Mouse (Mus musculus): ENCODE data around the gene Col23a1. TPM values are rescaled to one million over a fixed set of nuclear protein-coding genes. Genes with fewer than 3 reads are reported as not detected.

Col23a1 gene
- polyA plus RNA-seq, 1 experiment from 2014 or later, result 13.3 TPM

DNA sequence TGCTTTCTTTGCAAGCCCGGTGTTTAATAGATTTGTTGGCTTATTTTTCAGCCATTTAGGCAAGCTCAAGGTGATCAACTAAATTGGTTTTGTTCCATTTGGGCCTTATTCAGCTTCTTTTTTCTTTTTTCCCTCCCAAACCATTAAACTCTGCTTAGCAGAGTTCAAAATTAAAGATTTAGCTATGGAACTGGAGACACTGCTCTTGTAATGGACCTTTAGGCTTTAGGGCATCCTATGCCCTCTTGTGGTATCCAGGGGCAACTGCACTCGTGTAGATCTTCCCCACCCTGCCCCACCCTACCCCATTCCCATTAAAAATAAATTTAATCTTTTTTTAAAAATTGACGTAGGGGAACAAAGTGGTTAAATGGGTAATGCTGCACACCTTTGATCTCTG lies 24.4 kb upstream of the Col23a1 start:
- 48% methylated on average over 3 of the region's 3 CpGs for whole genome bisulfite sequencing
- Histone ChIP-seq H3K9ac (ENCODE audit: low read length) (no peak overlapping the region; the same call in 1 of the 2 replicates), H3K4me1 (ENCODE audit: control insufficient read depth in 2 of 2, insufficient read depth in 2 of 2, low read length in 2 of 2) (peaks cover 7 to 22% of the 10 kb centered on the region in 2 experiments; a peak in 3 of 4 replicates), H3K9me3 (ENCODE audit: control insufficient read depth, low read length) (no peaks in the 10 kb centered on the region), H3K4me2 (ENCODE audit: low read length) (peak overlapping the region; percentile 74), H3K36me3 (ENCODE audit: control insufficient read depth, insufficient read depth, low read length) (peaks cover 29% of the 10 kb centered on the region), H3K4me3 (ENCODE audit: control insufficient read depth in 1 of 2, insufficient read depth in 1 of 2, low read depth in 1 of 2, low read length in 2 of 2) (peak overlapping the region in 1 of 2 experiments; percentile 95; a peak in 1 of 4 replicates), H3K27me3 (ENCODE audit: control insufficient read depth, insufficient read depth, low read length) (no peaks in the 10 kb centered on the region), H3K27ac (replicated peaks in 1 of 2; ENCODE audit: control insufficient read depth in 1 of 2, insufficient read depth in 1 of 2, low read depth in 2 of 2, low read length in 2 of 2) (no peak overlapping the region)
- no peak for ATAC-seq (ENCODE audit: insufficient number of reproducible peaks, insufficient read depth, low FRiP score, low read depth)

DNA sequence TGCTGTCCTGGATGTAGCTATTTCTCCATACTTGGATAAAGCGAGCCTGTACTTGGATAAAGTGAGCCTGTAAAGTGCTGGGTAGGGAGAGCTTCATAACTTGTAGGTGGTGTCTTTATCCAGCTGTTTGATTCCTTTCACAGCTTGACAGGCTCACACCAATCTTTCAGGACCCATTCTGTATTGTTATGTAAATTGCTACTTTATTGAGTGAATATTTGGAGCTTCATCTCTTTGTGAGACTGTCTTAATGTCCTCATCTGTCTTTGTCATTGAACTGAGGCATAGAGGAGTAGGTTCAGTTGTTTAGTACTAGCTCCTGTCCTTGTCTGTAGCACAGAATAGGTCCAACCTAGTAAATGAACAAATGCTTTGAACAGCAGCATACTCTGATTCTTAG lies 15.3 kb upstream of the Col23a1 start:
- WGBS, result 94% methylated on average over 1 of the region's 1 CpGs
- Histone ChIP-seq H3K27ac (replicated peaks in 1 of 2; ENCODE audit: control insufficient read depth in 1 of 2, insufficient read depth in 1 of 2, low read depth in 2 of 2, low read length in 2 of 2) (no peak overlapping the region), H3K27me3 (ENCODE audit: control insufficient read depth, insufficient read depth, low read length) (no peaks in the 10 kb centered on the region)

DNA sequence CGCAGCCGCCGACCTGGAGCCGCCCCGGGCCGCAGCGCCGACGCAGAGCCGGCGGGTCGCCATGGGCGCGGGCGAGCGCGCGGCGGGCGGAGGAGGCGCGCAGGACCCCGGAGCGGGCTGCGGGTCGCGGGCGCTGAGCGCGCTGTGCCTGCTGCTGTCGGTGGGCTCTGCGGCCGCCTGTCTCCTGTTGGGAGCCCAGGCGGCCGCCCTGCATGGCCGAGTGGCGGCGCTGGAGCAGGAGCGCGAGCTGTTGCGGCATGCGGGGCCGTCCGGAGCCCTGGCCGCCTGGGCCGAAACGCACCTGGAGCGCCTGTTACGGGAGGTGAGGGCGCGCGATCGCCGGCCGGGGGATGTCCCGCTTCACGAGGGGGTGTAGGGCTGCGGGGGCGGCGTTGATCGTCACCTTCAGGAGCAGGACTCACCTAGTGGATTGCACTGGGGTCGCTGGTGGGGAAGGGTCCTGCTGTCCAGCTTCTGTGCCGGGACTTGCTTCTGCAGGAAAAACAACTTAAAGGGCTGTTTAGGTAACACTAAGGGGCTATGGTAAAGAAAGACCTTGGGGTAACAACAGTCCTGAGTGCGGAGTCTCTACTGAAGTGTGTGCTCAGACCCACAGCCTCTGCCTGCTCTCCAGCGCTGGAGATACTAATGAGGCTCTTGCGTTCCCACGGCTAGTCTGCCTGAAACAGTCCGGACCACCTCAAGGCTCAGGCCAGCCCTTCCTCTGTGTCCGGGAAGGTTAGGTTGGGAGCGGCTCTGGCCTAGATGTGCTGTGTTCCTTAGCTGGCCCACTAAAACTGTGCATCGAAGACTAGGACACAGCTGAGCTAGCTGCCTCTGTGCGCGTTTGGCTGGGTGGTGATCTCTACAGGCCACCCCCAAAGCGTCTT lies 591 bp downstream of the Col23a1 start:
- peak overlapping the region in 1 of 2 experiments; percentile 55; a peak in 2 of 4 replicates for H3K27ac ChIP-seq (replicated peaks in 1 of 2; ENCODE audit: control insufficient read depth in 1 of 2, insufficient read depth in 1 of 2, low read depth in 2 of 2, low read length in 2 of 2)
- H3K4me3 ChIP-seq (ENCODE audit: control insufficient read depth in 1 of 2, insufficient read depth in 1 of 2, low read depth in 1 of 2, low read length in 2 of 2), result peak overlapping the region; percentile 60 to 90
- 2% methylated on average over 67 of the region's 74 CpGs for WGBS

More for the DNA sequence above, 15.3 kb upstream of the Col23a1 start:
- no peak overlapping the region for H3K9ac ChIP-seq (ENCODE audit: low read length)
- no peak for ATAC-seq (ENCODE audit: insufficient number of reproducible peaks, insufficient read depth, low FRiP score, low read depth)
- H3K4me3 ChIP-seq (ENCODE audit: control insufficient read depth in 1 of 2, insufficient read depth in 1 of 2, low read depth in 1 of 2, low read length in 2 of 2), result no peak overlapping the region
- H3K36me3 ChIP-seq (ENCODE audit: control insufficient read depth, insufficient read depth, low read length), result peaks cover 92% of the 10 kb centered on the region
- H3K4me2 ChIP-seq (ENCODE audit: low read length), result no peak overlapping the region
- no peaks in the 10 kb centered on the region for H3K4me1 ChIP-seq (ENCODE audit: control insufficient read depth in 2 of 2, insufficient read depth in 2 of 2, low read length in 2 of 2)
- H3K9me3 ChIP-seq (ENCODE audit: control insufficient read depth, low read length), result no peaks in the 10 kb centered on the region

DNA sequence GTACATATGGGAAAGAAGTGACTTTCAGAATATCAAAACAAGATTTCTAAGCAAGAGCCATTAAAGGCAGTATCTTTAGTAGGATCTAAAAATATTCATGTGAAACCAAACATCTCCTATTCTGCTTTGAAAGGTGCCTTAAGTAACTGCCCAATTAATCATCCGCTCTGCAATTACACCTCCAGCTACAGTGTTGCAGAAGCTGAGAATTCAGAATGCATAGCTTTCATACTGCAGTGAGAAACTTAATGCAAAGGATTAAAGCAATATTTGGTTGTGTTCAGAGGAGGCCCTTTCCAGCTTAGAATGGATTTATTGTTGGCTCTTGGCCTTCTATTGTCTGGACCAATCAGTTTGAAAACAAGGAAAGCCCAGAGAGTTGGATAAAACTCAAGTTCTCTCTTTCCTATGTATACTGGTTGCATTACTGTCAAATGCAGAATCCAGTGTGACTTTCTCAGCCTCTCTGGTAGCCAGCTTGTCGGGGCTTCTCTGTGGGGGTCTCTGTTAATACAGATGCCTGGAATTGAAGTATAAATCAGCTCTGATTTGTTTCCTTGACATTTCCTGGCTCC lies 4.3 kb downstream of the Col23a1 start:
- H3K27ac ChIP-seq (replicated peaks in 1 of 2; ENCODE audit: control insufficient read depth in 1 of 2, insufficient read depth in 1 of 2, low read depth in 2 of 2, low read length in 2 of 2), result 0 out of 4 replicates have a peak overlapping the region, but pooled peaks of 1 of the 2 experiments have one; percentile 5
- H3K4me3 ChIP-seq (ENCODE audit: control insufficient read depth in 1 of 2, insufficient read depth in 1 of 2, low read depth in 1 of 2, low read length in 2 of 2), result no peak overlapping the region
- no peaks in the 10 kb centered on the region for H3K36me3 ChIP-seq (ENCODE audit: control insufficient read depth, insufficient read depth, low read length)
- H3K27me3 ChIP-seq (ENCODE audit: control insufficient read depth, insufficient read depth, low read length), result peaks cover 17% of the 10 kb centered on the region; the same call in 1 of the 2 replicates
- H3K9me3 ChIP-seq (ENCODE audit: control insufficient read depth, low read length), result peaks cover 6% of the 10 kb centered on the region
- H3K9ac ChIP-seq (ENCODE audit: low read length), result no peak overlapping the region
- peaks cover 3 to 8% of the 10 kb centered on the region in 2 experiments; a peak in 1 of 4 replicates for H3K4me1 ChIP-seq (ENCODE audit: control insufficient read depth in 2 of 2, insufficient read depth in 2 of 2, low read length in 2 of 2)
- ATAC-seq (ENCODE audit: insufficient number of reproducible peaks, insufficient read depth, low FRiP score, low read depth), result no peak
- 52% methylated on average over 2 of the region's 2 CpGs for WGBS
- H3K4me2 ChIP-seq (ENCODE audit: low read length), result no peak overlapping the region

More for the DNA sequence above, 591 bp downstream of the Col23a1 start:
- peak; percentile 70 for ATAC-seq (ENCODE audit: insufficient number of reproducible peaks, insufficient read depth, low FRiP score, low read depth)
- H3K9ac ChIP-seq (ENCODE audit: low read length), result peak overlapping the region; percentile 66
- peaks cover 17% of the 10 kb centered on the region; the same call in 1 of the 2 replicates for H3K27me3 ChIP-seq (ENCODE audit: control insufficient read depth, insufficient read depth, low read length)
- H3K9me3 ChIP-seq (ENCODE audit: control insufficient read depth, low read length), result peaks cover 2% of the 10 kb centered on the region
- H3K4me2 ChIP-seq (ENCODE audit: low read length), result peak overlapping the region; percentile 91
- H3K4me1 ChIP-seq (ENCODE audit: control insufficient read depth in 2 of 2, insufficient read depth in 2 of 2, low read length in 2 of 2), result peaks cover 3 to 9% of the 10 kb centered on the region in 2 experiments; a peak in 1 of 4 replicates
- no peaks in the 10 kb centered on the region for H3K36me3 ChIP-seq (ENCODE audit: control insufficient read depth, insufficient read depth, low read length)

DNA sequence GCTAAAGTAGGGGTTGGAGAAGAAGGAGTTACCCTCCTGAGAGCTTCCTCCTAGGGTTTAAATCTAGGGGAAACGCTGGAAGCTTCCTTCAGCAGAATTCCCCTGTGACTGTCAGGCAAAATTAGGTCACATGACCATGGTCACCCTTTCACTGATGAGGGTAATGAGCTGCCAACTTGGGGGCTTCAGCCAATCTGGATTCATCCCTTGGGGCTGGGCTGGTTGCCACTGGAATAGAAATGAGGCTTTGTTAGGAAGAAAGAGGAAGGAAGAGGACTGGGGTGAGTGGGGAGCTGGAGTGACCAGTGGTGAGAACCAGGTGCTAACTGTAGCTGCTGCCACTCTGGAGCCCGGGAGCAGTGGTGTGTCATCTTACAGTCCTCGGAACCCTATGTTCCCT lies 6.0 kb downstream of the Col23a1 start:
- Histone ChIP-seq H3K4me3 (ENCODE audit: control insufficient read depth in 1 of 2, insufficient read depth in 1 of 2, low read depth in 1 of 2, low read length in 2 of 2) (no peak overlapping the region), H3K9ac (ENCODE audit: low read length) (no peak overlapping the region), H3K27ac (replicated peaks in 1 of 2; ENCODE audit: control insufficient read depth in 1 of 2, insufficient read depth in 1 of 2, low read depth in 2 of 2, low read length in 2 of 2) (no peak overlapping the region), H3K9me3 (ENCODE audit: control insufficient read depth, low read length) (peaks cover 6% of the 10 kb centered on the region), H3K4me2 (ENCODE audit: low read length) (no peak overlapping the region), H3K36me3 (ENCODE audit: control insufficient read depth, insufficient read depth, low read length) (no peaks in the 10 kb centered on the region), H3K27me3 (ENCODE audit: control insufficient read depth, insufficient read depth, low read length) (peaks cover 17% of the 10 kb centered on the region; the same call in 1 of the 2 replicates), H3K4me1 (ENCODE audit: control insufficient read depth in 2 of 2, insufficient read depth in 2 of 2, low read length in 2 of 2) (peaks cover under 1% of the 10 kb centered on the region in 2 experiments; a peak in 1 of 4 replicates)
- 75% methylated on average over 3 of the region's 3 CpGs for WGBS
- ATAC-seq (ENCODE audit: insufficient number of reproducible peaks, insufficient read depth, low FRiP score, low read depth), result no peak

DNA sequence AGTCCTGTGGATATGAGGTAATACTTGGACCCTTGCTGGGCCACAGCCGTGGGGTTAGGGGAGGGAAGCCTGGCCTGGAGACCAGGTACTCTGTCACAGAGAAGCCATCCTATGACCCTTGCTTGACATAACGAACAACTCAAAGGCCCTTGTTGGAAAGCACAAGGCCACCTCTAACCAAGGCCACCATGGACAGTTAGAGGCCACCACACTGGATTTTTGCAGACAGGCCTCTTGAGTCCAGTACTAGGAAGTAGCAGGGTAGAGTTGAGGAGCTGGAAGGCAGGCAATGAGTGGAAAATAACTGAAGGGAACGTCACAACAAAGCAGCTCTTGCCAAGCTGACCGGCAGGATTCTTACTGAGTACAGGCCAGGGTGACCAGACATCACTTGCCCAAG lies 9.0 kb downstream of the Col23a1 start:
- Histone ChIP-seq H3K4me1 (ENCODE audit: control insufficient read depth in 2 of 2, insufficient read depth in 2 of 2, low read length in 2 of 2) (no peaks in the 10 kb centered on the region), H3K4me2 (ENCODE audit: low read length) (no peak overlapping the region), H3K9me3 (ENCODE audit: control insufficient read depth, low read length) (peaks cover 6% of the 10 kb centered on the region), H3K36me3 (ENCODE audit: control insufficient read depth, insufficient read depth, low read length) (no peaks in the 10 kb centered on the region), H3K27me3 (ENCODE audit: control insufficient read depth, insufficient read depth, low read length) (no peaks in the 10 kb centered on the region; the same call in 1 of the 2 replicates), H3K4me3 (ENCODE audit: control insufficient read depth in 1 of 2, insufficient read depth in 1 of 2, low read depth in 1 of 2, low read length in 2 of 2) (no peak overlapping the region), H3K9ac (ENCODE audit: low read length) (no peak overlapping the region), H3K27ac (replicated peaks in 1 of 2; ENCODE audit: control insufficient read depth in 1 of 2, insufficient read depth in 1 of 2, low read depth in 2 of 2, low read length in 2 of 2) (no peak overlapping the region)
- no peak for ATAC-seq (ENCODE audit: insufficient number of reproducible peaks, insufficient read depth, low FRiP score, low read depth)
- WGBS, result 76% methylated on average over 4 of the region's 4 CpGs

DNA sequence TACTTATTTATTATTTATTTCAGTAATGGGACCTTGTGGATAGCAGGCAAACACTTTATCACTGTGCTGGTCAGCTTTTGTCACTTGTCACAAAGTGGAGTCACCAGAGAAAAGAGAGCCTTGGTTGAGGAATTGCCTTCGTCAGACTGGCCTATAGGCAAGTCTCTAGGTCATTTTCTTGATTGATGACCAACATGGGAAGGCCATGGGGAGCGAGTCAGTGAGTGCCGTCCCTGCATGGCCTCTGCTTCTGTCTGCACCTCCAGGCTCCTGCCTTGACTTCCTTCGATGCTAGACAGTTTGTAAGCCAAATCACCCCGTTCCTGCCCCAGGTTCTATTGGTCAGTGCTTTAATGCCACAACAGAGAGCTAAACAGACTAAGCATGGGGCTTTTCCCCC lies 12.7 kb downstream of the Col23a1 start:
- no peak for ATAC-seq (ENCODE audit: insufficient number of reproducible peaks, insufficient read depth, low FRiP score, low read depth)
- 74% methylated on average over 5 of the region's 5 CpGs for WGBS
- H3K9me3 ChIP-seq (ENCODE audit: control insufficient read depth, low read length), result no peaks in the 10 kb centered on the region
- no peak overlapping the region for H3K4me2 ChIP-seq (ENCODE audit: low read length)
- no peaks in the 10 kb centered on the region for H3K4me1 ChIP-seq (ENCODE audit: control insufficient read depth in 2 of 2, insufficient read depth in 2 of 2, low read length in 2 of 2)
- no peak overlapping the region for H3K27ac ChIP-seq (replicated peaks in 1 of 2; ENCODE audit: control insufficient read depth in 1 of 2, insufficient read depth in 1 of 2, low read depth in 2 of 2, low read length in 2 of 2)
- no peak overlapping the region for H3K9ac ChIP-seq (ENCODE audit: low read length)
- H3K27me3 ChIP-seq (ENCODE audit: control insufficient read depth, insufficient read depth, low read length), result no peaks in the 10 kb centered on the region
- no peaks in the 10 kb centered on the region for H3K36me3 ChIP-seq (ENCODE audit: control insufficient read depth, insufficient read depth, low read length)
- no peak overlapping the region for H3K4me3 ChIP-seq (ENCODE audit: control insufficient read depth in 1 of 2, insufficient read depth in 1 of 2, low read depth in 1 of 2, low read length in 2 of 2)
